Mouse (Mus musculus) liver, embryonic 16.5 days (tissue): ENCODE results near the gene Timmdc1. TPM values are rescaled to one million over a fixed set of nuclear protein-coding genes. Genes with fewer than 3 reads are reported as not detected.

Experiments used
- ATAC-seq: fragments of 200-750 bp; cut with Nextera tagmentation; 2 replicates; pipeline ENCODE4 v1.8.0; 2017; ENCODE audit warnings: low read depth, mild to moderate bottlenecking, moderate number of reproducible peaks, moderate library complexity
- H3K27ac ChIP-seq: fragments of 300-500 bp; sonication (generic); 2 replicates; pipeline ENCODE4 v1.5.1; 2014; ENCODE audit warnings: mild to moderate bottlenecking, low read length
- H3K27me3 ChIP-seq: fragments of 300-500 bp; sonication (generic); 2 replicates; pipeline ENCODE4 v1.6.1; 2014; ENCODE audit warnings: low read depth, low read length, mixed read lengths; ENCODE audit not compliant: control insufficient read depth, insufficient read depth
- H3K36me3 ChIP-seq: fragments of 300-500 bp; sonication (generic); 2 replicates; pipeline ENCODE4 v1.6.1; 2014; ENCODE audit warnings: mild to moderate bottlenecking; ENCODE audit not compliant: control insufficient read depth, insufficient read depth
- H3K4me1 ChIP-seq: fragments of 300-500 bp; sonication (generic); 2 replicates; pipeline ENCODE4 v1.6.1; 2014; ENCODE audit warnings: low read depth, low read length, mixed read lengths; ENCODE audit not compliant: control insufficient read depth
- H3K4me2 ChIP-seq: fragments of 300-500 bp; sonication (generic); 2 replicates; pipeline ENCODE4 v1.6.1; 2014; ENCODE audit warnings: low read depth, low read length, mixed read lengths
- H3K4me3 ChIP-seq: fragments of 300-500 bp; sonication (generic); 2 replicates; pipeline ENCODE4 v1.5.1; 2014; ENCODE audit warnings: low read depth, mild to moderate bottlenecking, low read length
- H3K9ac ChIP-seq: fragments of 300-500 bp; sonication (generic); 2 replicates; pipeline ENCODE4 v1.6.1; 2014; ENCODE audit warnings: low read depth, low read length
- H3K9me3 ChIP-seq: fragments of 300-500 bp; sonication (generic); replicated peaks from 2 replicates; pipeline ENCODE4 v1.6.1; 2016; ENCODE audit warnings: low read length; ENCODE audit not compliant: control insufficient read depth
- WGBS: fragments of 180-500 bp; shearing (Covaris S2); extraction: QIAGEN DNeasy Blood & Tissue Kit; methylation state at CpG from one replicate; pipeline ENCODE4 v1.1.7; 2014; ENCODE audit not compliant: insufficient replicate concordance; 5-methylcytosine and 5-hydroxymethylcytosine counted together
- polyA plus RNA-seq: library from polyadenylated mRNA; unstranded; fragments of >200 nt; fragmentation: Nextera tagmentation; extraction: Ambion mirVana; gene quantifications from 2 replicates; pipeline ENCODE4 v1.2.1, GENCODE M21; 2015

Gene Timmdc1
- polyA plus RNA-seq, 1 experiment from 2014 or later, result 10.6 TPM

DNA sequence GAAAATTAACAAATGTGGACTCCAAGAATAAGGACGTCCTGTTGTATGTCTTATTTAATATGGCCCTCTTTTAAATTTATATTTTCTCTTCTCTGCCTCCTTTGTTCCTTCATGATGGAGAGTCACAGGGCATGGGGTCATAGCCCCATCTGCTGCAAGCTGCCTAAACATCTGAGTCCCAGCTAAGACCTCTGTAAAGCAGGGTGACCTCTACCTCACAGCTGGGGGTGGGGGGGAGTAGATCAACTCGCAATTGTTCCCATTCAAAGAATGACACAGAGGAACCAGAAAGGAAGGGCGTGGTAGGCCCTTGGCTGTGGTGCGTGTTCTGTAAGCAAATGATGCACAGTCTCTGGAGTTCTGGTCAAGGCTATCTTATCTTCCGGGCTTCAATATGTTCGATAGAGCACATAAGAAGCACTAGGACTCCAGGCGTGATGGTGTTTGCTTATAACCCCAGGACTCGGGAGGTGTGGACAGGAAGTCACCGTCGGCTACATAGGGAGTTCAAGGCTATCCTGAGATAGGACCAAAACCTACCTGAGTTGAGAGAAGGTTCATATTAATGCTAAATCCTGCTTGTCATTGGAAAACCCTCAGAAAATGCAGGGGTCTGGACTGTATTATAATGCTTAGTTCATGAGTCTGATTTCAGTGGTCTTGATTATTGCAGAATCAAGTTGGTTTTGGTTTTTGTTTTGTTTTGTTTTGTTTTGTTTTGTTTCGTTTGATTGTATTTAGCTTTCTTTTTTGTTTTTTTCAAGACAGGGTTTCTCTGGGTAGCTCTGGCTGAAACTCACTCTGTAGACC, 50.6 kb downstream of the Timmdc1 start:
- no peak overlapping the region for H3K27ac ChIP-seq
- H3K4me2 ChIP-seq, result no peak overlapping the region
- no peak overlapping the region for H3K4me3 ChIP-seq
- H3K9me3 ChIP-seq, result no peaks in the 10 kb centered on the region
- peaks cover 20% of the 10 kb centered on the region for H3K4me1 ChIP-seq
- H3K27me3 ChIP-seq, result no peaks in the 10 kb centered on the region
- no peak overlapping the region for H3K9ac ChIP-seq
- no peaks in the 10 kb centered on the region for H3K36me3 ChIP-seq
- ATAC-seq, result 0 out of 2 replicates have a peak, but pooled peaks have one; percentile 25
- WGBS, result 36% methylated on average over 11 of the region's 11 CpGs

DNA sequence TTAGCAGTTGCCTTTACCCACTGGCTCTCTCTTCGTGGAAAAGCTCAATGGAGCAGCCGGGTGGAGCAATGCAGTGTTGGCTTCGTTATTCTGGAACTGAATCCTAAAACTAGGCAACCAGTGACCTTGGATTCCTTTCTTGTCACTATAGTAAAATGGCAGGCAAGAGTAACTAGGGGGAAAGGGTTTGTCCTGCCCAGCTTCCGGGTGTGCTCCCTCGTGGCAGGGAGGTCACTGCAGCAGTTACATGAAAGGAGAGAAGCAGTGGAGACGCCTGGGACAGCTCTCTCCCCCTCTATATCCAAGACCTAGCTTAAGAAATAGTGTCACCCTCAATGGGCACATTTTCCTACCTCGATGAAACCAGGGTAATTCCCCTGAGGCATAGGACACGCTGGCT, 53.0 kb downstream of the Timmdc1 start:
- Histone ChIP-seq H3K36me3 (no peaks in the 10 kb centered on the region), H3K27me3 (no peaks in the 10 kb centered on the region), H3K4me3 (no peak overlapping the region), H3K4me1 (peaks cover 13% of the 10 kb centered on the region), H3K27ac (no peak overlapping the region), H3K9ac (no peak overlapping the region), H3K4me2 (no peak overlapping the region), H3K9me3 (no peaks in the 10 kb centered on the region)
- no peak for ATAC-seq
- 67% methylated on average over 8 of the region's 8 CpGs for WGBS

- no peak for ATAC-seq
- H3K36me3 ChIP-seq, result no peaks in the 10 kb centered on the region
- WGBS, result 25% methylated on average over 3 of the region's 3 CpGs
- no peak overlapping the region for H3K4me3 ChIP-seq
- H3K4me1 ChIP-seq, result peaks cover 13% of the 10 kb centered on the region
- no peaks in the 10 kb centered on the region for H3K27me3 ChIP-seq
- no peak overlapping the region for H3K9ac ChIP-seq
- no peaks in the 10 kb centered on the region for H3K9me3 ChIP-seq
- H3K27ac ChIP-seq, result no peak overlapping the region
- no peak overlapping the region for H3K4me2 ChIP-seq
Measured at GRCm38 (mm10) chr16:38468706-38469018, 53.8 kb downstream of the Timmdc1 start.

GRCm38 (mm10) chr16:38467917-38468705, 54.4 kb downstream of the Timmdc1 start:
- no peak for ATAC-seq
- Histone ChIP-seq H3K27ac (no peak overlapping the region), H3K4me2 (no peak overlapping the region), H3K9me3 (no peaks in the 10 kb centered on the region), H3K27me3 (no peaks in the 10 kb centered on the region), H3K4me1 (peaks cover 13% of the 10 kb centered on the region), H3K36me3 (no peaks in the 10 kb centered on the region), H3K4me3 (no peak overlapping the region), H3K9ac (no peak overlapping the region)
- 39% methylated on average over 8 of the region's 8 CpGs for WGBS

DNA sequence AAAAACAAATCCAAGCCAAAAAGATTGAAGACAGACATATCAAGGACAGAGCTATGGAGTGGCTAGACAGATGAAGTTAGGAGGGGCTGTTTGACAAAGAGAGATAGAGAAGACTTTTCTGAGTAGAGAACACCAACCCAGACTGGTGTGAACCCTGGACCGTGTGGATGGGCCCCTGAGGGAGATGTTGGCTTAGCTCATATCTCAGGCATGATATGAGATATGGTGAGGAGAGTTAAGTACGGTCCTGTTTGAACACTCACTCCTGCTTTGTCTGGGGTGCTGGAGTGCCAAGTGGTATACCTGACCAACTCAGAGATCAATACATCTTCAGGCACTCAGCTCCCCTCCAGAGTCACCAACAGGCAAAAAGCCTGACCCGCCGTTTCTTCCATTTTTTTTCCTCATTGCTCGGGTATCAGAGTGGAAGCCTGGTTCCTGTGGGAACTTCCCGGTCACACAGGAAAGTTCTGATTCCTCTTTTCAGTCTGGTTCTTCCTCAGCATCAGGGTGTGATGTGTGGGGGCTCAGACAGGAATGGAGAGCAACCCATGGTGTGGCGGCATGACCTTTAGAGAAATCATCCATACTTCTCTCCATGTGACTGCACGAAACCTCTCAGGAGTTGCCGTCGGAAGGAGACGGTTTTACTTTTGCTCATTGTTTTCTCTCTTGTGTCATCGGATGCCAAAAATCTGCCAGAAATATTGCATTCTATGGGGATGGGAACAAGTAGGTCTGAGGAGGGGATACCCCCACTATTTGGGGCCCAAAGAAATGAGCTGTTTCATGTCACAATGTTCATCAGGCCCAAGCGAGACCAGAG, 55.2 kb downstream of the Timmdc1 start:
- ATAC-seq, result no peak
- no peaks in the 10 kb centered on the region for H3K9me3 ChIP-seq
- 60% methylated on average over 13 of the region's 13 CpGs for WGBS

GRCm38 (mm10) chr16:38466089-38466488, 56.4 kb downstream of the Timmdc1 start:
- ATAC-seq, result no peak
- 55% methylated on average over 4 of the region's 4 CpGs for WGBS
- Histone ChIP-seq H3K4me2 (no peak overlapping the region), H3K9ac (no peak overlapping the region), H3K27ac (no peak overlapping the region), H3K9me3 (no peaks in the 10 kb centered on the region), H3K27me3 (no peaks in the 10 kb centered on the region), H3K4me3 (no peak overlapping the region), H3K4me1 (peaks cover 7% of the 10 kb centered on the region; the same call in 1 of the 2 replicates), H3K36me3 (no peaks in the 10 kb centered on the region)

More for the DNA sequence above, 55.2 kb downstream of the Timmdc1 start:
- no peak overlapping the region for H3K4me3 ChIP-seq
- no peaks in the 10 kb centered on the region for H3K36me3 ChIP-seq
- peaks cover 13% of the 10 kb centered on the region for H3K4me1 ChIP-seq
- no peak overlapping the region for H3K9ac ChIP-seq
- H3K27ac ChIP-seq, result no peak overlapping the region
- H3K4me2 ChIP-seq, result no peak overlapping the region
- H3K27me3 ChIP-seq, result no peaks in the 10 kb centered on the region

DNA sequence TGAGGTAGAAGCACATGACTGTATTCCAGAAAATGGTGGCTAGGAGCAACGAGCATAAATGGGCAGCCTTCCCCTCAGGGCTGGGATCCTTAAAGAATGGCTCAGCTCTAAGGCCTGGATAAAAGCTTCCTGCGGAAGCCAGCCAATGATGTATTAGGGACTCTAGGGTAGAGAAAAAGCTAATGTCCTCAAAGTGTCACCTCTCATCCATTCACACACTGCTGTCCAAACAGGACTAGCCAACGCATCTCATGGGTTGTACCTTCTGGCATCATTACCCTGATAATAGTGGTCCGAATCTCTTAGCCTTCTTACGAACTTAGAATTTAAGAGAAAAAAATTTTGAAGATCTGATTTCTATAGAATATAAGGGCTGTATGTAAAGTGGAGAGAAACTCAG, 59.2 kb downstream of the Timmdc1 start:
- H3K4me1 ChIP-seq, result peaks cover 9% of the 10 kb centered on the region
- WGBS, result 75% methylated on average over 5 of the region's 5 CpGs

GRCm38 (mm10) chr16:38462161-38462560, 60.3 kb downstream of the Timmdc1 start:
- 58% methylated on average over 7 of the region's 7 CpGs for WGBS
- Histone ChIP-seq H3K4me2 (no peak overlapping the region), H3K9ac (no peak overlapping the region), H3K4me3 (no peak overlapping the region), H3K9me3 (no peaks in the 10 kb centered on the region), H3K27me3 (no peaks in the 10 kb centered on the region), H3K36me3 (no peaks in the 10 kb centered on the region), H3K27ac (no peak overlapping the region), H3K4me1 (peaks cover 5% of the 10 kb centered on the region)
- ATAC-seq, result no peak

More for the DNA sequence above, 59.2 kb downstream of the Timmdc1 start:
- H3K4me2 ChIP-seq, result no peak overlapping the region
- H3K9me3 ChIP-seq, result no peaks in the 10 kb centered on the region
- H3K4me3 ChIP-seq, result no peak overlapping the region
- H3K27ac ChIP-seq, result no peak overlapping the region
- H3K9ac ChIP-seq, result no peak overlapping the region
- no peaks in the 10 kb centered on the region for H3K36me3 ChIP-seq
- H3K27me3 ChIP-seq, result no peaks in the 10 kb centered on the region
- no peak for ATAC-seq
